Mouse (Mus musculus) liver, postnatal 0 days (tissue): ENCODE measurements around the gene Pdlim3. TPM values are rescaled to one million over a fixed set of nuclear protein-coding genes. Genes with fewer than 3 reads are reported as not detected.

Experiments used
- ATAC-seq: fragments of 200-750 bp; cut with Nextera tagmentation; 2 replicates; pipeline ENCODE4 v1.8.0; 2017; ENCODE audit warnings: mild to moderate bottlenecking, moderate library complexity
- DNase-seq: peaks from one replicate; pipeline ENCODE4 v3.0.0-alpha.2; 2016
- H3K27ac ChIP-seq: fragments of 300-500 bp; sonication (generic); 2 replicates; pipeline ENCODE4 v1.5.1; 2014; ENCODE audit warnings: antibody characterized with exemption, moderate library complexity, mild to moderate bottlenecking, low read depth
- H3K27me3 ChIP-seq: fragments of 300-500 bp; sonication (generic); 2 replicates; pipeline ENCODE4 v1.6.1; 2014; ENCODE audit warnings: low read length, control low read depth, mixed read lengths; ENCODE audit not compliant: insufficient read depth
- H3K36me3 ChIP-seq: fragments of 300-500 bp; sonication (generic); replicated peaks from 2 replicates; pipeline ENCODE4 v1.6.1; 2014; ENCODE audit warnings: mild to moderate bottlenecking, control low read depth, low read length, moderate library complexity, mixed read lengths; ENCODE audit not compliant: insufficient read depth
- H3K4me1 ChIP-seq: fragments of 300-500 bp; sonication (generic); 2 replicates; pipeline ENCODE4 v1.6.1; 2014; ENCODE audit warnings: antibody characterized with exemption, mild to moderate bottlenecking, control low read depth; ENCODE audit not compliant: insufficient read depth
- H3K4me2 ChIP-seq: fragments of 300-500 bp; sonication (generic); 2 replicates; pipeline ENCODE4 v1.6.1; 2014; ENCODE audit warnings: low read depth, mild to moderate bottlenecking, low read length, moderate library complexity, mixed read lengths
- H3K4me3 ChIP-seq: fragments of 300-500 bp; sonication (generic); 2 replicates; pipeline ENCODE4 v1.5.1; 2014; ENCODE audit warnings: low read depth, low read length
- H3K9ac ChIP-seq: fragments of 300-500 bp; sonication (generic); replicated peaks from 2 replicates; pipeline ENCODE4 v1.6.1; 2014; ENCODE audit warnings: mild to moderate bottlenecking, moderate library complexity
- H3K9me3 ChIP-seq: fragments of 300-500 bp; sonication (generic); 2 replicates; pipeline ENCODE4 v1.6.1; 2016; ENCODE audit warnings: mild to moderate bottlenecking, control low read depth, low read length, mixed read lengths
- CTCF ChIP-seq: sonication (generic); IDR thresholded peaks from 2 replicates; pipeline ENCODE4 v1.5.1; 2016; ENCODE audit warnings: antibody characterized with exemption, low read depth
- EP300 ChIP-seq: IDR thresholded peaks from 2 replicates; pipeline ENCODE4 v1.6.1; 2016; ENCODE audit warnings: antibody characterized with exemption, low read depth, mild to moderate bottlenecking
- WGBS: fragments of 180-500 bp; shearing (Covaris S2); extraction: QIAGEN DNeasy Blood & Tissue Kit; methylation state at CpG from one replicate; pipeline ENCODE4 v1.1.7; 2014; ENCODE audit not compliant: insufficient replicate concordance; 5-methylcytosine and 5-hydroxymethylcytosine counted together
- polyA plus RNA-seq: library from polyadenylated mRNA; unstranded; fragments of >200 nt; fragmentation: Nextera tagmentation; extraction: Ambion mirVana; gene quantifications from 2 replicates; pipeline ENCODE4 v1.2.1, GENCODE M21; 2015

The Pdlim3 gene
- 2.1 and 4.0 TPM in 2 replicates for polyA plus RNA-seq

- no peak for ATAC-seq
- no peak within 1 kb of the TSS for H3K27ac ChIP-seq
- WGBS, result 1% methylated on average over 22 of the region's 22 CpGs
Measured at GRCm38 (mm10) chr8:45885202-45885685, at the start of gene Pdlim3. TSS of gene Pdlim3 (plus strand) at chr8:45885461.

GRCm38 (mm10) chr8:45843306-45843705 is 42.0 kb upstream of the Pdlim3 start:
- no peaks in the 10 kb centered on the region for H3K36me3 ChIP-seq
- no peaks in the 10 kb centered on the region for H3K9me3 ChIP-seq
- H3K9ac ChIP-seq, result no peak overlapping the region
- no peak overlapping the region for H3K4me2 ChIP-seq
- ATAC-seq (no peak), DNase-seq (no peak)
- TF ChIP-seq EP300 (no peak), CTCF (no peak)
- 75% methylated on average over 5 of the region's 5 CpGs for whole genome bisulfite sequencing
- H3K4me3 ChIP-seq, result no peak overlapping the region
- H3K27ac ChIP-seq, result no peak overlapping the region
- no peaks in the 10 kb centered on the region for H3K27me3 ChIP-seq
- H3K4me1 ChIP-seq, result no peaks in the 10 kb centered on the region

More at GRCm38 (mm10) chr8:45885202-45885685, at the start of gene Pdlim3:
- H3K4me2 ChIP-seq, result peak within 1 kb of the TSS; percentile 66
- no peaks in the 10 kb centered on the region for H3K36me3 ChIP-seq
- H3K9ac ChIP-seq, result no peak within 1 kb of the TSS
- H3K4me3 ChIP-seq, result peak within 1 kb of the TSS; percentile 27
- DNase-seq, result peak; percentile 19
- H3K4me1 ChIP-seq, result no peaks in the 10 kb centered on the region; the same call in 1 of the 2 replicates
- no peaks in the 10 kb centered on the region; the same call in 1 of the 2 replicates for H3K9me3 ChIP-seq
- H3K27me3 ChIP-seq, result peaks cover 13% of the 10 kb centered on the region; the same call in 1 of the 2 replicates
- TF ChIP-seq EP300 (no peak), CTCF (no peak)

- ATAC-seq, result no peak
- DNase-seq, result no peak
Measured at GRCm38 (mm10) chr8:45844097-45844885, 41.0 kb upstream of the Pdlim3 start.

GRCm38 (mm10) chr8:45844911-45845481 is 40.3 kb upstream of the Pdlim3 start:
- no peaks in the 10 kb centered on the region for H3K9me3 ChIP-seq
- H3K36me3 ChIP-seq, result no peaks in the 10 kb centered on the region
- 60% methylated on average over 14 of the region's 14 CpGs for WGBS
- TF ChIP-seq EP300 (no peak), CTCF (no peak)
- H3K9ac ChIP-seq, result no peak overlapping the region
- no peaks in the 10 kb centered on the region for H3K27me3 ChIP-seq
- no peak overlapping the region for H3K27ac ChIP-seq
- no peaks in the 10 kb centered on the region for H3K4me1 ChIP-seq
- H3K4me2 ChIP-seq, result no peak overlapping the region
- ATAC-seq, result no peak
- H3K4me3 ChIP-seq, result no peak overlapping the region
- DNase-seq, result no peak

More at GRCm38 (mm10) chr8:45844097-45844885, 41.0 kb upstream of the Pdlim3 start:
- Histone ChIP-seq H3K9me3 (no peaks in the 10 kb centered on the region), H3K4me1 (no peaks in the 10 kb centered on the region), H3K36me3 (no peaks in the 10 kb centered on the region), H3K9ac (no peak overlapping the region), H3K27me3 (no peaks in the 10 kb centered on the region), H3K4me3 (no peak overlapping the region), H3K4me2 (no peak overlapping the region), H3K27ac (no peak overlapping the region)
- no peak for TF ChIP-seq CTCF
- TF ChIP-seq EP300, result no peak
- WGBS, result 67% methylated on average over 6 of the region's 6 CpGs

- TF ChIP-seq EP300, result no peak
- TF ChIP-seq CTCF, result no peak
- ATAC-seq, result no peak
- 72% methylated on average over 4 of the region's 4 CpGs for WGBS
- Histone ChIP-seq H3K4me1 (no peaks in the 10 kb centered on the region), H3K27ac (no peak overlapping the region), H3K36me3 (no peaks in the 10 kb centered on the region), H3K9me3 (no peaks in the 10 kb centered on the region), H3K9ac (no peak overlapping the region), H3K4me2 (no peak overlapping the region), H3K27me3 (no peaks in the 10 kb centered on the region), H3K4me3 (no peak overlapping the region)
- DNase-seq, result no peak
Measured at GRCm38 (mm10) chr8:45845906-45846305, 39.4 kb upstream of the Pdlim3 start.

GRCm38 (mm10) chr8:45855118-45855517 is 30.1 kb upstream of the Pdlim3 start:
- no peak overlapping the region for H3K4me3 ChIP-seq
- ATAC-seq (no peak), DNase-seq (no peak)
- no peaks in the 10 kb centered on the region for H3K9me3 ChIP-seq
- no peaks in the 10 kb centered on the region for H3K4me1 ChIP-seq
- no peak overlapping the region for H3K9ac ChIP-seq
- no peaks in the 10 kb centered on the region for H3K27me3 ChIP-seq
- no peak for TF ChIP-seq CTCF
- H3K4me2 ChIP-seq, result no peak overlapping the region
- no peak overlapping the region for H3K27ac ChIP-seq
- no peaks in the 10 kb centered on the region for H3K36me3 ChIP-seq
- WGBS, result 70% methylated on average over 4 of the region's 4 CpGs
